Mouse (Mus musculus) thymus, postnatal 25 days (tissue): ENCODE results near the gene Tns1.

Experiments
- DNase-seq: peaks from one replicate; pipeline ENCODE4 v3.0.0; 2022

The Tns1 gene

GRCm38 (mm10) chr1:73985611-73986010 is 138.6 kb downstream of the Tns1 start:
- no peak for DNase-seq

GRCm38 (mm10) chr1:73979214-73979613 is 145.0 kb downstream of the Tns1 start:
- DNase-seq, result no peak

- no peak for DNase-seq
These were observed 145.7 kb downstream of the Tns1 start for GRCm38 (mm10) chr1:73978576-73978975.

GRCm38 (mm10) chr1:73973992-73974391 is 150.3 kb downstream of the Tns1 start:
- no peak for DNase-seq

DNA sequence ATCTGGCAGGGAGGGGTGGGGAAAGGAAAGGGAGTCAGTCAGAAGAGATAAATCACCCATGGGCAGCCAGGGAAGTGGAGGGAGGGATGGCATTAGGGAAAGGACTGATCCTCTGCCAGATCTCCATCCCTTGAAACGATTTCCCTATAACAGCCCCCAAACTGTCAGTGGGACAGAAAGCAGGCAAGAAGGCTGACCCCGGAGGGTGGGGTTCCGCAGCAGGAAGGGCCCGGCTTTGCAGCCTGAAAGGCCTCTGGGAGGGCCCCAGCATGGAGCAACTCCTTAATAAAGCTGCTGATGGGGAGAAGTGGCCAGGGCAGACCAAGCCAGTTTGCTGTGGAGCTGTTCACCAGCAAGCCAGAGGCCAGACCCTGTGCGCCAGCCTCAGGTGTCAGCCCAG is 151.5 kb downstream of the Tns1 start:
- no peak for DNase-seq

DNA sequence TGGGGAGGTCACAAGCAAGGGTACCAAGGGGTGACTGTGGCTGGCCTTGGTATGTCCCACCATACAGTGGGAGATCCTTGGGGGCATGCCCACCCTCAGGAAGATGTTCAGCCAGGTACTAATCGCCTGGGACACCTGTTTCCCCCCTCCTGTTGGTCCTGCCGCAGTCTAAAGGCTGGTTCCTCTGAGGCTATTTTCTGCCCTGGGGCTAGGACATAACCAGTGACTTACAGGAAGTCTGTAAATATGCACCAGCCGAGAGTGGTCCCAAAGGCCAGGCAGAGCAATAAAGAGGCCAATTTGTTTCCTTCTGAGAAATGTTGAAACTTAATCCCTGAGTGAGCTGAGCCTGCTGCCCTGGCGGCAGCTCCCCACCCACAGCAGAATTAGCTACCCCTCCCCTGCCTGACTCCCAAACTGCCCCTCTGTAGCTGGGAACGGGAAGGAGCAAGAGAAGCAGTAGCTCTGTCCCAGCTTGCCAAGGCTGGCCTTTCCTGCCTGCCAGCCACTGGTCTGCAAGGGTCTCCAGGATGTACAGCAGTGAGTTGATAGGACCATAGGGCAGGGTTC is 154.0 kb downstream of the Tns1 start:
- DNase-seq, result no peak

- no peak for DNase-seq
These were observed 155.3 kb downstream of the Tns1 start for GRCm38 (mm10) chr1:73968712-73969511.

DNA sequence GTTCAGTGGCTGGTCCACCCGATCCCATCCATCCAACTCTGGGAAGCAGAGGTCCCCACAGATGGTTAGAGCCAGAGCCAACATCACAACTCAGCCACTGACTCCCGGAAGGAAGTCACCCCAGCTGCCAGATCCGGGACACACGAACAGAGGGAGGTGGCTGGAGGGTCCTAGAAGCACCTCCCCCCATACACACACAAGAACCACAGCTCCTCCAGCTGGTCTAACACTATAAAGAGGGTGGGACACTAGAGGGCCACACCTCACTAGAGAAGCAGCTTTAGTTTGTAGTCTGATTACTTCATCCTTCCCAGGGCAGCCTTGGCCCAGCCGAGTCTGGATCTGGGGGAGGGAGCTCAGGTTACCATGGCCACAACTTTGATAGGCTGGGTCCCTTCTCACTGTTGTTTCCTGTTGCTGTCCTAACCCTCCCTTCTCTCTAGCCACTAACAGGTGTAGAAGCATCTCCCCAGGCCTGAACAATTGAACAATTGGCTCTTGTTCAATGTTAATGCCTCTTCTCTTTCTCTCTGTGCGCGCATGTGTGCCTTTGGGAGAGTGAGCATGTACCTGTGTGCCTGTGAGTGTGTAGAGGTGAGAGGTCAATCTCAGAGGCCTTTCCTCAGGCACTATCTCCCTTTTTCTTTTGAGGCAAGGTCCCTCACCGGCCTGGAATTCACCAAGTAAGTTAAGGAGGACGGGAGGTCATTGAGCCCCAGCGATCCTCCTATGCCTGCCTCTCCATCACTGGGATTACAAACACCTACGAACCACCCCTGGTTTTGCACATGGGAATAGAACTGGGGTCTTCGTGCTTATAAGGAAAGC is 157.6 kb downstream of the Tns1 start:
- no peak for DNase-seq

DNA sequence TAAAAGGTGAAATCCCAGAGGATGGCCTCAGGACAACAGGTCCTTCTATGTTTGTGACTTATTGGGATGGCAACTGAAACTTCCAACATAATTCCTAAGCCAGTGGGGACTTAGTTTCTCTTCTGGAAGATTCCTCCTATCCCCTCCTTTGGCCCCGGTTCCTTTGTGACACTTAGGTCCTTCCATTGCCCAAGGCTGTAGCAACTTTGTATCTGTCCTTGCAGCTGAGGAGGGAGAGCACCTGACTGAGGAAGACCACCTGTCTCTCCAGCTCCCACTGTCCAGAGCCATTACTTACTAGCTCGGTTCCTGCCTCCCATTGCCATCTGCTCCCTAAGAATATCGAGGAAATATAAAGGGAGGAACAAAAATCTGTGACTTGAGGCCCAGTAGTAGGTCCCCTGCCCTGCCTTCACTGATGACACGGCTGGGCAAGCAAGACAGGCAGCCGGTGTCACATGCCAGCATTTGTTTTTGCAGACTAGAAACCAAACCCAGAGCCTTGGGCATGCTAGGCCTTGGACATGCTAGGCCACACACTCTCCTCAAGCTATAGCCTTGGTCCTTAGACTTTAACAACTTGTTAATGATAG is 160.0 kb downstream of the Tns1 start:
- DNase-seq, result no peak

- no peak for DNase-seq
These were observed 160.6 kb downstream of the Tns1 start for GRCm38 (mm10) chr1:73963626-73964025.

- no peak for DNase-seq
These were observed 161.4 kb downstream of the Tns1 start for GRCm38 (mm10) chr1:73962668-73963371.

DNA sequence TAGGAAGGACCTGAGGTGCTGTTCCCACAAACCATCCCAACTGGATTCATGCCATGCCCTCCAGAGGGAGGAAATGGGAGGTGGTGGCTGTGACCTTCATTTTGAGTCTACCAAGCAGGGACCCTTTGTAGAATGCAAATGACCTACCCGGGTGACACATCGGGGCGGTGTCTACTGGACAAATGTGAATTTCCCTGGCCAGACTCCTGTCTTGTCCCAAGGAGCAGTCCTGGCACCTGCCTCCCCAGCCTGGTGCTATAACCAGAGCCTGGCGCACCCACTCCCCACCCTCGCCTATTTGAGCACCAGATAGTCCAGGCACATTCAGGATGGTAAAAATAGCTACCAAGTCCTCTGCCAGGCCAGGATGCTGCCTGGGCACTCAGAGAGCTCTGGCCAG is 162.2 kb downstream of the Tns1 start:
- DNase-seq, result no peak

GRCm38 (mm10) chr1:73959758-73960157 is 164.5 kb downstream of the Tns1 start:
- DNase-seq, result no peak

DNA sequence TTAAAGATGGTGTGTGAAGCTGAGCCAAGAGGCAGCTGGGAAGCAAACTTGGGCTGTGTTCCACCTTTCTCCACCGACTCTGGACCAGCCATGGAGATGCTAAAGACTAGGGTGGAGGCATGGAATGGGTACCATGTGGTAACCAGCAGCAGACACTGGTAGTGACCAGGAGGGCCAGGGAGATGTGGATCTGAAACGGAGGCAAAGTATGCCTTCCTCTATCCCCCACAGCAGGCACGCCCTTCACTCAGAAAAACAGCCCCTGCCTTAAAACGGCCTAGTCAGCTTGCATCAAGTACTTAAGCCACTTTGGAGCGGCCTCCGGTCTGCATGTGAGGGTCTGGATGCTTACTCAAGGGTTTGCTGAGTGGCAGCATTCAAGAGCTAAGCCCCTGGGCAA is 164.9 kb downstream of the Tns1 start:
- DNase-seq, result no peak

DNA sequence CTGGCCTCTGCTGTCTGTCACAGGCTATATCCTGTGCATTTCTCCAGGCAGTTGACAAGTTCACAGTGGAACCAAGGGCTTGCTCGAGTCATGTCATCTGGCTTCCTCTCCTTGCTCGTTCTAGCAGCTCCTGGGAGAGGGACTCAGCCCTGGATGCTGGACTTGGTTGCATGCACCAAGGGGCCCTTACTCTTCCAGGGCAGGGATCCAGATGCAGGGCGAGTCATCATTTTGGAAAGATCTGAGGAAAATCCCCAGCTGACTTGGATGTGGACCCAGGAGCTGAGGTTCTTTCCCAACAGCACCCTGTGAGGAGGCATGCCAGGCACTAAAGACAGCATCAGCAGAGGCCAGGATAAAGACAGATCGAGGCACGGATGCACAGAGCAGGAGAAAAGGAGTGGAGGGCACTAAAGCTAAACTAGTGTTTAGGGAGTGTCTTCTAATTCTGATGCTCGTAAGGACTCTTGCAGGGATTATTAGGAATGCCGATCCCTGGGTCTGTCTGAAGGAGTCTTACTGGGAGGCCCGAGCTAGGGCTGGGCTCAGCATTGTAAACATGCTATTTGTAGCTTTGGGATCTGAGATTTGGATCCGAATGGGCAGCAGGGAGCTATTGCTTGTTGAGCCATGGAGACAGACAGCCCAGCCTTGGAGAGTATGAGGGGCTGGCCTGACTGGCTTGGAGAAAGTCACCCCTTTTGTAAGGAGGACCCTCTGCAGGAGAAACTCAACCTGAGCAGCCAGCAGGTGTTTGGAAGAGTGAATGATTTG is 165.9 kb downstream of the Tns1 start:
- no peak for DNase-seq

- DNase-seq, result no peak
These were observed 166.8 kb downstream of the Tns1 start for GRCm38 (mm10) chr1:73957428-73957827.

- DNase-seq, result no peak
These were observed 167.9 kb downstream of the Tns1 start for GRCm38 (mm10) chr1:73956320-73956719.

DNA sequence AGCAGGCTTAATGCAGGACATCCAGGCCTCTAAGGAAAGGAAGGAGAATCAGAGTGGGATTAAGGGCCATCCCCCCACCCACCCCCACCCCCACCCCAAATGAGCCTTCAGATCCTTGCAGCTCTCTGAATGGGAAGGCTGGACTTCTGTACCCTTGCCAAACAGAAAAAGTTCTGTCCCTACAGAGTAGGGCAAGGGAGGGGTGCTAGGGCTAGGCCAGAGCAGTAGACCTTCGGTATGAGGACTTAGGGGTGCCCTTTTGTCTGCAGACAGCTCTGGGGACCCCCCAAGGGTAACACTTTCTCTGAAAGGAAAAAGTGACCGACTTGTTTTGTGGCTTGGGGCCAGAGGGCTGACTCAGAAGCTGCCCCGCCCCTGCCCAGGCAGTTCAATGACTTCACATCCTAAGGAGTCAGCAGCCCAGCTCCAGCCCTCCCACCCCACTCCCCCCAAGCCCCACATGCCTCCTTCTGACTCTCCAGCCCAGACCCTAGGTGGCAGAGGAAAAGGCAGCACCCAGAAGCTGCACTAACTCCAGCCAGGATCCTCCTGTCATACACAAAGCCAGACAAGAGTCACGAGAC is 168.9 kb downstream of the Tns1 start:
- DNase-seq, result no peak

DNA sequence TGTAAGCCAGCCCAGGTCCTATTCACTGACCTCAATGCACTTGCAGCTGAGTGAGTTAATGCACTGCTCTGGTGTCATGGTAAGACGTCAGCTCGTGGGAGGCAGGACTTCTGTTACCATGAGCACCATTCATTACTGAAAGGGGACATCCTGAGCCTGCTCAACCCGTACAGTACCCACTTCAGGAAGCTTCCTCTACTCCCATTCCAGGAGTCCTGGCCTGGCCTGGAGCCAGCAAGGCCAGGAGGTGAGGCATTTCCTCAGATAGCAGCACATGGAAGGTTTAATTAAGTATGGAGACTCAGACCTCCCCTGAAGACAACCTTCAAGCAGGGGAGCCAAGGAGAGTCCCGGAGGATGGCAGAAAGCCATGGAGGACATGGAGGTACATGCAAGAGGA is 169.6 kb downstream of the Tns1 start:
- DNase-seq, result no peak

DNA sequence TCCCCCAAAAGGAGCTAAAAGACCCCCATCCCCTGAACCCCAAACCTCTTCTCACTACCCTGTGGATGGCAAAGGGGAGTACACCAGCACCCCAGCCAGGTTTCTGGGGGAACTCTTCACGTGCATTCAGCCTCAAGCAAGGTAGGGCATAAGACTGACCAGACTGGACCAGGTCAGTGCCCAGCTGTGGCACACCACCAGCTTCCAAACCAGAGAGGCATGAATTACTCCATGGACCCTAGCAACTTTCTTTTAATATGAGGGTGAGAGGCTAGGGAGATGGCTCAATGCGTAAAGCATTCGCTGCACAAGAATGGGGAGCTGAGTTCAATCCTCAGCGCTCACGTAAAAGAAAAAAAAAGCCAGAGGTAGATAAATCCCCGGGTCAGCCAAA is 170.2 kb downstream of the Tns1 start:
- no peak for DNase-seq

DNA sequence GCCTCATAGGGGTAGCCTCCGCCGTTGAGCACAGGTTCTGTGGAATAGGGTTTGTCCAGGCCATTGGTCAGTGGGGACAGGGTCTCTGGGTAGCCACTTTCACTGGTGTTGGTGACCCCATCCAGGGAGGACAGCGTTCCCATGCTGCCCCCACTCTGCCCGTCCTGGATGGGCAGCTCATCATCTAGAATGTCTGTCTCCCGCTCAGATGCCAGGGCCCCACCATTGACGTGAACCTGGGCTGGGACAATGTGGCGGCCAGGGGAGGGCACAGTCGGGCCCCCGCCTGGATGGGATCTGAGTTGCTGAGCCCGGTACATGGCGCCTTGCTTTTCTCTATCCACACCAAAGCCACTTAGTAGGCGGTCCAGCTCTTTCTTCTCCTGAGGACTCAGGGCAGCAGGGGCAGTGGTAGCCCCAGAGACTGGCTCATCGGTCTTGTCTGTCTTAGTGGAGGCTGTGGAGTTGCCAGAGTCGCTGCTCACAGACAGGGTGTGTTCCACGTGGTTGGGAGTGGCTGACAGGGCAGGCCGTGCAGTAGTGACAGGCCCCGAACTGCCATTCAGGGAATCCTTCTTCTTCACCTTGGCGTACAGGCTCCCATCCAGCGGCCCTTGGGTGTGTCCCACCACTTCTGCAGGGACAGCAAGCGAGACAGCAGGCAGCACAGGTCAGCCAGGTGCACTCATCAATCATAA is 170.8 kb downstream of the Tns1 start:
- no peak for DNase-seq
